ENCODE assay signal across 8 mouse cellular contexts in genomic region chr3:118561554-118562310, GRCm38 (mm10). TPM values are rescaled to one million over a fixed set of nuclear protein-coding genes. Genes with fewer than 3 reads are reported as not detected.
A peak's percentile ranks its signal among the peaks of the same experiment; 100 is the strongest.
DNase-seq lines count a peak whose midpoint lies in the region; ATAC-seq and TF ChIP-seq lines count a peak whose summit lies in the region.

Gene Dpyd (plus strand): TSS chr3:118562129.

- H3K9ac ChIP-seq in ES-E14 (ENCODE audit: insufficient read depth, low read depth, low read length, poor library complexity, severe bottlenecking), result peak within 1 kb of the TSS; percentile 36
- H3K9ac ChIP-seq in forebrain, embryonic 14.5 days (ENCODE audit: low read length), result peak within 1 kb of the TSS; percentile 57
- peak within 1 kb of the TSS; percentile 66 for H3K9ac ChIP-seq in heart, postnatal 0 days (replicated peaks; ENCODE audit: low read depth, low read length)
- peak within 1 kb of the TSS; percentile 47 for H3K9ac ChIP-seq in liver, embryonic 16.5 days (ENCODE audit: low read depth, low read length)

- no peak within 1 kb of the TSS for H3K27ac ChIP-seq in ES-E14 (ENCODE audit: insufficient read depth, low read depth, low read length, poor library complexity, severe bottlenecking)
- no peak within 1 kb of the TSS for H3K27ac ChIP-seq in forebrain, embryonic 14.5 days (ENCODE audit: low read depth, low read length)
- no peak within 1 kb of the TSS for H3K27ac ChIP-seq in heart, postnatal 0 days (ENCODE audit: low read depth)
- peak within 1 kb of the TSS; percentile 24; the same call in 1 of the 2 replicates for H3K27ac ChIP-seq in liver, embryonic 16.5 days (ENCODE audit: low read length)

- no peaks in the 10 kb centered on the region for H3K36me3 ChIP-seq in ES-E14 (ENCODE audit: control insufficient read depth, insufficient read depth, low read length, poor library complexity, severe bottlenecking)
- no peaks in the 10 kb centered on the region for H3K36me3 ChIP-seq in forebrain, embryonic 14.5 days (ENCODE audit: control insufficient read depth, insufficient read depth, low read length)
- H3K36me3 ChIP-seq in heart, postnatal 0 days (replicated peaks; ENCODE audit: control insufficient read depth, insufficient read depth, low read length), result no peaks in the 10 kb centered on the region
- no peaks in the 10 kb centered on the region for H3K36me3 ChIP-seq in liver, embryonic 16.5 days (ENCODE audit: control insufficient read depth, insufficient read depth)

- H3K4me3 ChIP-seq in ES-E14 (ENCODE audit: insufficient read depth in 1 of 2, low read depth in 1 of 2, low read length in 2 of 2, poor library complexity in 1 of 2, severe bottlenecking in 1 of 2), result peak within 1 kb of the TSS; percentile 74 to 88
- peak within 1 kb of the TSS; percentile 44 for H3K4me3 ChIP-seq in forebrain, embryonic 14.5 days (ENCODE audit: low read depth, low read length)
- H3K4me3 ChIP-seq in heart, postnatal 0 days (ENCODE audit: low read depth, low read length), result peak within 1 kb of the TSS; percentile 80
- H3K4me3 ChIP-seq in liver, embryonic 16.5 days (ENCODE audit: low read depth, low read length), result peak within 1 kb of the TSS; percentile 59

- no peak for TF ChIP-seq EP300 in heart, postnatal 0 days (IDR thresholded peaks at IDR 0.05; ENCODE audit: low read depth)

- no peaks in the 10 kb centered on the region for H3K27me3 ChIP-seq in forebrain, embryonic 14.5 days (replicated peaks; ENCODE audit: control insufficient read depth, insufficient read depth, low read length)
- no peaks in the 10 kb centered on the region for H3K27me3 ChIP-seq in heart, postnatal 0 days (ENCODE audit: control insufficient read depth, insufficient read depth, low read length)
- H3K27me3 ChIP-seq in liver, embryonic 16.5 days (ENCODE audit: control insufficient read depth, insufficient read depth, low read depth, low read length), result no peaks in the 10 kb centered on the region

- H3K4me2 ChIP-seq in forebrain, embryonic 14.5 days (ENCODE audit: low read length), result peak within 1 kb of the TSS; percentile 64
- H3K4me2 ChIP-seq in heart, postnatal 0 days (ENCODE audit: low read depth, low read length), result peak within 1 kb of the TSS; percentile 95
- H3K4me2 ChIP-seq in liver, embryonic 16.5 days (ENCODE audit: low read depth, low read length), result peak within 1 kb of the TSS; percentile 39

- DNase-seq in ES-E14 (ENCODE audit: low read depth, low spot score), result peak; percentile 76
- DNase-seq in cerebellum, adult 11 months, result peak; percentile 4
- peak; percentile 85 for DNase-seq in forebrain, embryonic 14.5 days (ENCODE audit: low spot score)
- DNase-seq in heart, postnatal 0 days (ENCODE audit: low spot score), result peak; percentile 75
- peak; percentile 90 to 93 for DNase-seq in kidney, postnatal 4 days
- peak; percentile 71 for DNase-seq in ovary, adult 18-20 months (ENCODE audit: low spot score)
- DNase-seq in urinary bladder, postnatal 36 days (ENCODE audit: low spot score in 2 of 2), result peak; percentile 62 to 81

- H3K9me3 ChIP-seq in ES-E14 (ENCODE audit: control insufficient read depth, insufficient read depth, low read depth, low read length), result no peaks in the 10 kb centered on the region
- H3K9me3 ChIP-seq in forebrain, embryonic 14.5 days (replicated peaks; ENCODE audit: control insufficient read depth, low read length), result no peaks in the 10 kb centered on the region
- H3K9me3 ChIP-seq in heart, postnatal 0 days (replicated peaks; ENCODE audit: control insufficient read depth, low read length), result no peaks in the 10 kb centered on the region
- H3K9me3 ChIP-seq in liver, embryonic 16.5 days (replicated peaks; ENCODE audit: control insufficient read depth, low read length), result no peaks in the 10 kb centered on the region

- ATAC-seq in forebrain, embryonic 14.5 days, result peak; percentile 100
- ATAC-seq in heart, postnatal 0 days (ENCODE audit: insufficient read depth, low read depth), result peak; percentile 99
- ATAC-seq in liver, embryonic 16.5 days (ENCODE audit: low read depth), result peak; percentile 94

- in situ Hi-C loops in ES-E14 (cut with MboI; ENCODE audit: low sequenced_read_pairs in 2 of 2, unreplicated experiment in 2 of 2), result no loop called here

- no peak for TF ChIP-seq CTCF in heart, postnatal 0 days (IDR thresholded peaks at IDR 0.05; ENCODE audit: low read depth)

- H3K4me1 ChIP-seq in ES-E14 (ENCODE audit: control insufficient read depth in 2 of 2, insufficient read depth in 2 of 2, low read length in 2 of 2, poor library complexity in 1 of 2), result no peaks in the 10 kb centered on the region
- no peaks in the 10 kb centered on the region for H3K4me1 ChIP-seq in forebrain, embryonic 14.5 days (ENCODE audit: control insufficient read depth, insufficient read depth, low read length)
- 0 out of 2 replicates have a peak, but pooled peaks cover 5% of the 10 kb centered on the region for H3K4me1 ChIP-seq in heart, postnatal 0 days (ENCODE audit: control insufficient read depth, insufficient read depth)
- H3K4me1 ChIP-seq in liver, embryonic 16.5 days (ENCODE audit: control insufficient read depth, low read depth, low read length), result no peaks in the 10 kb centered on the region

- 6% methylated on average over 19 of the region's 19 CpGs for WGBS in forebrain, embryonic 14.5 days
- 7% methylated on average over 19 of the region's 19 CpGs for WGBS in heart, postnatal 0 days
- 7% methylated on average over 19 of the region's 19 CpGs for WGBS in liver, embryonic 16.5 days (ENCODE audit: insufficient replicate concordance)

TF ChIP-seq in ES-E14, 5 proteins besides CTCF, POLR2A, EP300 and RAD21:
- TF ChIP-seq HCFC1 (IDR thresholded peaks at IDR 0.05; ENCODE audit: borderline replicate concordance, insufficient read depth, low read length) (no peak), ZNF384 (IDR thresholded peaks at IDR 0.05; ENCODE audit: low read depth, low read length) (no peak), ZC3H11A (IDR thresholded peaks at IDR 0.05; ENCODE audit: borderline replicate concordance, low read depth, low read length) (no peak), CHD2 (IDR thresholded peaks at IDR 0.05; ENCODE audit: low read depth, low read length) (no peak), MAFK (IDR thresholded peaks at IDR 0.05; ENCODE audit: insufficient read depth, low read depth, low read length) (no peak)
TF ChIP-seq in ES-E14: peak in this region for 0.

RNA-seq across cellular contexts. Expression of gene Dpyd, which starts in this region (rescaled TPM):
- total RNA-seq in ES-E14 (2012; rRNA removed), result 0.13 TPM in 1 of 2 replicates, not detected in the other
- 3.0 and 4.6 TPM in 2 replicates for polyA plus RNA-seq in forebrain, embryonic 14.5 days (2014; fragmentation: Nextera tagmentation; extraction: Ambion mirVana)
- 0.58 and 3.1 TPM in 2 replicates for total RNA-seq in heart, postnatal 0 days (2014; rRNA removed; ENCODE audit: low replicate concordance)
- polyA plus RNA-seq in heart, postnatal 0 days (2015; fragmentation: Nextera tagmentation; extraction: Ambion mirVana), result 2.8 and 3.0 TPM in 2 replicates
- polyA plus RNA-seq in liver, embryonic 16.5 days (2015; fragmentation: Nextera tagmentation; extraction: Ambion mirVana), result 8.8 and 10.4 TPM in 2 replicates

Comparison
In these comparisons a context has a peak if more than half of its experiments do, and no peak if none do; other contexts are left out.
1. Peak in DNase-seq, H3K4me3 ChIP-seq and H3K9ac ChIP-seq in ES-E14; RNA of the gene not detected or under 1 TPM.
2. DNase-seq: peak in every context shown above with its lines; median percentile 92 in kidney, postnatal 4 days; 85 in forebrain, embryonic 14.5 days; 76 in ES-E14; 75 in heart, postnatal 0 days; 72 in urinary bladder, postnatal 36 days; 71 in ovary, adult 18-20 months; 4 in cerebellum, adult 11 months.
3. H3K4me2 ChIP-seq: peak in every context shown above with its lines; median percentile 95 in heart, postnatal 0 days; 64 in forebrain, embryonic 14.5 days; 39 in liver, embryonic 16.5 days.